Mouse (Mus musculus) ES-Bruce4 (cell line): ENCODE data around the gene Yeats2.

ENCODE experiments used
- CTCF ChIP-seq: IDR thresholded peaks from one replicate; pipeline ENCODE4 v1.8.1; 2011; ENCODE audit warnings: low read depth, low read length
- EP300 ChIP-seq: IDR thresholded peaks from 2 replicates; pipeline ENCODE4 v1.6.1; 2011; ENCODE audit warnings: low read depth, low read length; ENCODE audit not compliant: insufficient read depth
- POLR2A ChIP-seq: IDR thresholded peaks from one replicate; pipeline ENCODE4 v1.8.1; 2011; ENCODE audit warnings: low read length; ENCODE audit not compliant: insufficient read depth

GRCm38 (mm10) chr16:20247103-20247502 lies 106.2 kb downstream of the Yeats2 start:
- TF ChIP-seq CTCF (no peak), POLR2A (no peak), EP300 (no peak)
